Mouse (Mus musculus) heart, embryonic 14.5 days (tissue): ENCODE data around the gene Miip. TPM values are rescaled to one million over a fixed set of nuclear protein-coding genes. Genes with fewer than 3 reads are reported as not detected.

Experiments
- ATAC-seq: fragments of 200-750 bp; cut with Nextera tagmentation; 2 replicates; pipeline ENCODE4 v1.8.0; 2017; ENCODE audit warnings: low read depth, moderate TSS enrichment; ENCODE audit not compliant: insufficient number of reproducible peaks, insufficient read depth, low FRiP score
- H3K27ac ChIP-seq, 2 experiments: fragments of 200-500 bp in 1 of 2; fragments of 300-500 bp in 1 of 2; sonication (generic) in 1 of 2; replicated peaks in 1 of 2; 2 replicates each; pipeline ENCODE4 v1.5.1; 2012 to 2014; ENCODE audit warnings: low read depth in 2 of 2, low read length in 2 of 2, control low read depth in 1 of 2, mild to moderate bottlenecking in 1 of 2, mixed read lengths in 1 of 2; ENCODE audit not compliant: control insufficient read depth in 1 of 2, insufficient read depth in 1 of 2
- H3K27me3 ChIP-seq: fragments of 300-500 bp; sonication (generic); 2 replicates; pipeline ENCODE4 v1.6.1; 2014; ENCODE audit warnings: mild to moderate bottlenecking, low read length, control low read depth; ENCODE audit not compliant: control insufficient read depth, insufficient read depth
- H3K36me3 ChIP-seq: fragments of 300-500 bp; sonication (generic); 2 replicates; pipeline ENCODE4 v1.6.1; 2014; ENCODE audit warnings: mild to moderate bottlenecking, control low read depth, low read length, mixed read lengths; ENCODE audit not compliant: control insufficient read depth, insufficient read depth
- H3K4me1 ChIP-seq, 2 experiments: fragments of 200-500 bp in 1 of 2; fragments of 300-500 bp in 1 of 2; sonication (generic) in 1 of 2; 2 replicates each; pipeline ENCODE4 v1.6.1; 2012 to 2014; ENCODE audit warnings: low read length in 2 of 2, control low read depth in 1 of 2, mixed read lengths in 1 of 2; ENCODE audit not compliant: control insufficient read depth in 2 of 2, insufficient read depth in 2 of 2
- H3K4me2 ChIP-seq: fragments of 300-500 bp; sonication (generic); 2 replicates; pipeline ENCODE4 v1.6.1; 2014; ENCODE audit warnings: mild to moderate bottlenecking, low read length
- H3K4me3 ChIP-seq, 2 experiments: fragments of 200-500 bp in 1 of 2; fragments of 300-500 bp in 1 of 2; sonication (generic) in 1 of 2; 2 replicates each; pipeline ENCODE4 v1.5.1; 2012 to 2014; ENCODE audit warnings: low read length in 2 of 2, mild to moderate bottlenecking in 2 of 2, control low read depth in 1 of 2, low read depth in 1 of 2, moderate library complexity in 1 of 2; ENCODE audit not compliant: control insufficient read depth in 1 of 2, insufficient read depth in 1 of 2
- H3K9ac ChIP-seq: fragments of 300-500 bp; sonication (generic); 2 replicates; pipeline ENCODE4 v1.6.1; 2014; ENCODE audit warnings: mild to moderate bottlenecking, low read length
- H3K9me3 ChIP-seq: fragments of 300-500 bp; sonication (generic); 2 replicates; pipeline ENCODE4 v1.6.1; 2016; ENCODE audit warnings: low read length, control low read depth; ENCODE audit not compliant: control insufficient read depth
- WGBS: fragments of 180-500 bp; shearing (Covaris S2); extraction: QIAGEN DNeasy Blood & Tissue Kit; methylation state at CpG from one replicate; pipeline ENCODE4 v1.1.7; 2014; 5-methylcytosine and 5-hydroxymethylcytosine counted together
- polyA plus RNA-seq: library from polyadenylated mRNA; unstranded; fragments of >200 nt; fragmentation: Nextera tagmentation; extraction: Ambion mirVana; gene quantifications from 2 replicates; pipeline ENCODE4 v1.2.1, GENCODE M21; 2014

Miip gene
- polyA plus RNA-seq, 1 experiment from 2014 or later: 18.9 TPM

DNA sequence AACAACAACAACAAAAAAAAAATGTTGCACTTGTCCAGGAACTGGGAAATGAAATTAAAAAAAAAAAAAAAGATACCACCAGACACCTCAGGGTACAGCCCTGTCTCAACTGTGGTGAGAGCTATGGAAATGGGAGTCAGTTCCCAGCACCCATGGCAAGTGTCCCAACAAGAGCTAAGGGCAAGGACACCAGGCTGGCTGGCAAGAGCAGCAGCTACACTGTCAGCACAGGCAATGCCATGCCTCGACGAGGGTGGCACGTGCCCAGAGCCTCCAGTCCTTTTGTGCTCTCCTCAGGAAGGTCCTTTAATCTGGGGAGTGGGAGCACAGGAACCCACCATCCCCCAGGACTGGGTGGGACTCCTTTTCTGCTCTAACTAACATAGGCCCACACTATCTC is 15.5 kb upstream of the Miip start:
- Histone ChIP-seq H3K4me2 (no peak overlapping the region), H3K27ac (no peak overlapping the region), H3K9me3 (no peaks in the 10 kb centered on the region), H3K36me3 (peaks cover 97% of the 10 kb centered on the region), H3K4me1 (no peaks in the 10 kb centered on the region; a peak in 1 of 4 replicates), H3K9ac (no peak overlapping the region), H3K4me3 (no peak overlapping the region), H3K27me3 (no peaks in the 10 kb centered on the region)
- WGBS: 85% methylated on average over 3 of the region's 3 CpGs
- ATAC-seq: no peak

DNA sequence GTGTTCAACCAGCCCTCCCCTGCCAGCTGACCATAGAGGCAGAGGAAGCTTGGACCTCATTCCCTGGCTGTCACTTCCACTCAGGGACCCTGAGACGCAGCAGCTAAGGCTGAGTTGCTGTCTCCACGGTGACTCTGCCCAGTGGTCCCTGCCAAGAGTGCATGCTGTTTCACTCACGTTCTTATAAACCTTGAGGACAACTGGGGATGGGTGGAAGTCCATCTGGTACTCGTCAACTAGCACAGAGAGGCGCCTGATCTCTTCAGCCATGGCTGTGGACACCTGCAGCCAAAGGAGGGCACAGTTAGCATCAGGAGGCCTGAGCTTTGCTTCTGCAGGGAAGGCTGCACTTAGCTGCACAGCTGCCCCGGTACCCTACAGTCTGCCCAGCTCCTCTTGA is 14.4 kb upstream of the Miip start:
- WGBS: 63% methylated on average over 6 of the region's 6 CpGs
- no peaks in the 10 kb centered on the region; a peak in 1 of 4 replicates for H3K4me1 ChIP-seq
- H3K36me3 ChIP-seq: peaks cover 97% of the 10 kb centered on the region

DNA sequence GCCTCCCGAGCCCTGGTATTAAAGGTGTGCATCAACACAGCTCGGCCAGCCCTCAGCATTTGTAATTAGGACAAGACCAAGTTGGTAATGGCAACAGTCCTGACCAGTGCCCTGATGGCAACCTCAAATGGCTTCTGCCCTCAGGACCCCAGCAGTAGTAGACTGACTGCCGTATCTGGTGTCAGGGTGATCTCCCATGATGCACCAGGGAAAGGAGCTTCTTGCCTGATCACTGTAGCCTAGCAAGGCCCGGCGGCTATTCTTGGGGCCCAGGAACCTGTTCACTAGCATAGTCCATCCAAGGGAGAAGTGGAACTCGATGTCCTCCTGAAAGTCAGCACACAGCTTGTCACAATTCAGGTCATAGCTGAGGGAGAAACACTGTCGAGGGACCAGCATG is 13.2 kb upstream of the Miip start:
- WGBS: 92% methylated on average over 7 of the region's 7 CpGs

More for the DNA sequence above, 14.4 kb upstream of the Miip start:
- Histone ChIP-seq H3K4me2 (no peak overlapping the region), H3K27me3 (no peaks in the 10 kb centered on the region), H3K9ac (no peak overlapping the region), H3K9me3 (no peaks in the 10 kb centered on the region), H3K27ac (no peak overlapping the region), H3K4me3 (no peak overlapping the region)
- no peak for ATAC-seq

DNA sequence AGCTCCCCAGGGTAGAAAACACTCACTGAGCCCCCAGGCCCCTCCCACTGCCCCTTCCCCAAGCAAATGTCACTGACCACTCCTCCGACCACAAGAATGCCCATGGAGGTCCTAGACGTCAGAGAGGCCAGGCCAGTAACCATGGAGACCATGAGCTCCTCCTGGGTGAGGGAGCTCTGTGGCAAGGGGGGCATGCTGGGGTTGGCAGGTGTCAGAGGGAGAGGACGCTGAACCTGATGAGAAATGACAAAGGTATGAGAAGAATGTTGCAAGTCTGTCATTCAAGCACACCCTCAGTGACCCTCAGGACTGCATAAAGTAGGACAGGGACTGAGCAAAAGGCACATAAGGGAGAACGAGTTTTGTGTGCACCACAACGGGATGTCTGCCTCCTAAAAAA is 11.2 kb upstream of the Miip start:
- H3K9ac ChIP-seq: no peak overlapping the region
- H3K4me1 ChIP-seq: no peaks in the 10 kb centered on the region; a peak in 1 of 4 replicates
- no peak overlapping the region for H3K4me2 ChIP-seq
- H3K9me3 ChIP-seq: no peaks in the 10 kb centered on the region
- no peak overlapping the region for H3K4me3 ChIP-seq
- no peak for ATAC-seq
- H3K27me3 ChIP-seq: no peaks in the 10 kb centered on the region
- no peak overlapping the region for H3K27ac ChIP-seq
- WGBS: 49% methylated on average over 5 of the region's 5 CpGs
- peaks cover 97% of the 10 kb centered on the region for H3K36me3 ChIP-seq

More for the DNA sequence above, 13.2 kb upstream of the Miip start:
- Histone ChIP-seq H3K4me3 (no peak overlapping the region), H3K4me1 (no peaks in the 10 kb centered on the region; a peak in 1 of 4 replicates), H3K9me3 (no peaks in the 10 kb centered on the region), H3K9ac (no peak overlapping the region), H3K27ac (no peak overlapping the region), H3K27me3 (no peaks in the 10 kb centered on the region), H3K36me3 (peaks cover 97% of the 10 kb centered on the region), H3K4me2 (no peak overlapping the region)
- ATAC-seq: no peak

DNA sequence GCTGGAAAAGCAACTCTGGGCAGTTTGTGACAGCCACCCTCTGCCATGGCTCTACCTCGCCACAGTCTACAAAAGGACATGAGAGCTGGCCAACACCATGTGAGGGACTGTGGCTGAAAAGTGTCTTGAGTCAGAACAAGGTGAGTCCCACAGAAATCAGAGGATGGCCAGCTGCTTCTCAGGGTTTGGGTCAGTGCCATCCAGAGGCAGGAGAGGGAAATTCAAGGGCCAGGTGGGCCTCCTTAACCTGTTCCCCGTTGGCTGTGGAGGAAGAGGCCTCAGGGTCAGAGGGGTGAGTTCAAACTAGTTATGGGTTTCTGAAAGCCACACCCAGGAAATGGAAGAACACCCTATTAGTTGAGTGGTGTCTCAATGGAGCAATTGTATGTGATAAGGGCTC is 10.8 kb upstream of the Miip start:
- WGBS: 74% methylated on average over 2 of the region's 2 CpGs
- no peak overlapping the region for H3K4me3 ChIP-seq
- ATAC-seq: no peak
- no peak overlapping the region for H3K4me2 ChIP-seq
- H3K27me3 ChIP-seq: no peaks in the 10 kb centered on the region
- H3K27ac ChIP-seq: no peak overlapping the region
- no peaks in the 10 kb centered on the region for H3K9me3 ChIP-seq
- peaks cover 97% of the 10 kb centered on the region for H3K36me3 ChIP-seq
- no peaks in the 10 kb centered on the region; a peak in 1 of 4 replicates for H3K4me1 ChIP-seq
- H3K9ac ChIP-seq: no peak overlapping the region

DNA sequence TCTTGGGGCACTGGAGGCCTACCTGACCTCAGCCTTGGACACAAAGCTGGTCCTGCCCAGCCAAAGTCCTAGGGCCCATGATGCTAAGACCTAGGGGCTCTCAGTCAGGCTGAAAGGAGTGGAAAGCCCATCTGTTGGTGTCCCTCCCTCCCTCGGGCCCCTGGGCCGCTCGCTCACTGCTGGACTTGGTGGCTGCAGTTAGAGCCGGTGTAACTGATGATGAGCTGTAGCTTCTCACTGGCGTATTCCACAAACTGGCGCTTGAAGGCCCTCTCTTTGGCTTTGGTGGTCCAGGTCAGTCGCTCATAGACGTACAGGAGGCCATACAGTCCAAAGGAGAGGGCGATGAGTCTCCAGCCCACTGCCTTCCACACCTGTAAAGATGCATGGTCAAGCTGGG is 9.9 kb upstream of the Miip start:
- Histone ChIP-seq H3K27ac (no peak overlapping the region), H3K9ac (no peak overlapping the region), H3K4me1 (no peaks in the 10 kb centered on the region; a peak in 1 of 4 replicates), H3K27me3 (no peaks in the 10 kb centered on the region), H3K9me3 (no peaks in the 10 kb centered on the region), H3K4me3 (no peak overlapping the region), H3K4me2 (no peak overlapping the region), H3K36me3 (peaks cover 97% of the 10 kb centered on the region)
- ATAC-seq: no peak
- 94% methylated on average over 9 of the region's 9 CpGs for WGBS

DNA sequence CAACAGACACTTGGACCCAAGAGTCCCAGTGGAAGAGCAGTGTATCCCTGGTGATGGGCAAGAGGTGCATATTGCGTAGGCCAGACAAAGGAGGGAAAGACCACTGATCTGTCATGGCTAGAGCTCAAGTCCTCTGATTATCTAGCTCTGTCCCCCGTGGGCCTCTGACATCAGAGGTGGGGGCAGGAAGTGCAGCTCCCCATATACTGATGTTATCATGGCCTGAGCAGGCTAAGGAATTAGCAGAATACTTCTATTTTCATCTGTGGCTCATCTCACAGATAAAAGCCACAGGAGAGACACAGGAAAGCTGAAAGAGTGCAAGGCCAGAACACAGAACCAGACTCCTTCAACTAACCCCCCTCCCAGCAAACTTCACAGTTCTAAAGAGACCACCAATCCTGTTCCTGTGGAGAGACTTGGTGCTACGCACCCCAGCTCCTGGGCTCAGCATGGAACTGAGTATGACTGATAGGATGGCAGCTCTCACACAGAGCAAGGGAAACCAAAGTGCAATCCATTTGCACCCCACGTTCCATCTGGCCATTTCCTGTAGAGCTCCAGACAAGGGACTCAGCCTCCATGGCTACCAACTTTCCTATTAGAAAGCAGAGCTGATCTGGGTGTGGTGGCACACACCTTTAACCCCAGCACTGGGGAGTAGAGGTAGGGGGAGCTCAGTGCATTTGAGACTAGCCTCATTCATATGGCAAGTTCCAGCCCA is 7.4 kb upstream of the Miip start:
- WGBS: 81% methylated on average over 4 of the region's 4 CpGs
- no peak for ATAC-seq
- no peak overlapping the region for H3K27ac ChIP-seq
- no peak overlapping the region for H3K4me2 ChIP-seq
- H3K27me3 ChIP-seq: no peaks in the 10 kb centered on the region
- no peaks in the 10 kb centered on the region; a peak in 1 of 4 replicates for H3K4me1 ChIP-seq
- no peak overlapping the region for H3K9ac ChIP-seq
- H3K9me3 ChIP-seq: no peaks in the 10 kb centered on the region
- peaks cover 94% of the 10 kb centered on the region for H3K36me3 ChIP-seq
- H3K4me3 ChIP-seq: no peak overlapping the region

DNA sequence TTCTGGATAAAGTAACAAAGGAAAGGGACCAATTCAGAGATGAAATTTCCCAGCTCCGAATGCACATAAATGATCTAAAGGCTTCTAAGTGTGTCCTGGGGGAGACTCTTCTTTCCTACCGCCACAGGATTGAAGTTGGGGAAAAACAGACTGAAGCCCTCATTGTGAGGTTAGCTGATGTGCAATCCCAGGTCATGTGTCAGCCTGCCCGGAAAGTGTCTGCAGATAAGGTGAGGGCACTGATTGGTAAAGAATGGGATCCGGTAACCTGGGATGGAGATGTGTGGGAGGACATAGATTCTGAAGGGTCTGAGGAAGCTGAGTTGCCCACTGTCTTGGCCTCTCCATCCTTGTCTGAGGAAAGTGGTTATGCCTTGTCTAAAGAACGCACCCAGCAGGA is 622 bp upstream of the Miip start:
- Histone ChIP-seq H3K36me3 (peaks cover 48% of the 10 kb centered on the region), H3K9ac (peak overlapping the region; percentile 76), H3K27ac (peak overlapping the region; percentile 3 to 70), H3K9me3 (no peaks in the 10 kb centered on the region), H3K4me1 (peaks cover 8 to 22% of the 10 kb centered on the region in 2 experiments), H3K4me3 (peak overlapping the region; percentile 64 to 77), H3K27me3 (no peaks in the 10 kb centered on the region), H3K4me2 (peak overlapping the region; percentile 80)
- no peak for ATAC-seq
- 3% methylated on average over 5 of the region's 5 CpGs for WGBS
